Mouse (Mus musculus) urinary bladder, adult 18-20 months (tissue): ENCODE measurements around the gene Cd300c2.
"Not testable (repeated sequence)": the region's sequence is repeated elsewhere in the genome, so short reads cannot be mapped to it uniquely, and the experiment has no call there.

Source experiments
- DNase-seq, 2 experiments: peaks; one replicate each; pipeline ENCODE4 v3.0.0; 2022; ENCODE audit warnings: low spot score in 2 of 2, mixed read lengths in 2 of 2

Cd300c2 gene

GRCm38 (mm10) chr11:115001474-115002040, at the start of gene Cd300c2:
TSS of gene Cd300c2 (minus strand) at chr11:115001880.
- no peak for DNase-seq

GRCm38 (mm10) chr11:115049282-115049895, 47.7 kb upstream of the Cd300c2 start:
- DNase-seq = no peak

- no peak for DNase-seq
Measured at GRCm38 (mm10) chr11:115048259-115048658, 46.6 kb upstream of the Cd300c2 start, which contains the start of gene Cd300ld3. TSS of gene Cd300ld3 (minus strand) at chr11:115048409.

GRCm38 (mm10) chr11:115037669-115038068, 36.0 kb upstream of the Cd300c2 start, which contains the start of gene Cd300ld5:
TSS of gene Cd300ld5 (minus strand) at chr11:115037769.
- DNase-seq = not testable (repeated sequence)

GRCm38 (mm10) chr11:115026912-115027311, 25.2 kb upstream of the Cd300c2 start, which contains the start of gene Cd300ld4:
TSS of gene Cd300ld4 (minus strand) at chr11:115027012.
- DNase-seq = not testable (repeated sequence)

GRCm38 (mm10) chr11:115016093-115016492, 14.4 kb upstream of the Cd300c2 start, which contains the start of gene Cd300ld2:
TSS of gene Cd300ld2 (minus strand) at chr11:115016193.
- DNase-seq = not testable (repeated sequence)

GRCm38 (mm10) chr11:115004070-115004469, 2.4 kb upstream of the Cd300c2 start:
- no peak for DNase-seq

- DNase-seq = no peak
Measured at GRCm38 (mm10) chr11:114989793-114990192, 11.9 kb downstream of the Cd300c2 start, which contains the start of gene Cd300ld. TSS of gene Cd300ld (minus strand) at chr11:114989922.

- no peak for DNase-seq
Measured at GRCm38 (mm10) chr11:114981866-114982265, 19.8 kb downstream of the Cd300c2 start.

GRCm38 (mm10) chr11:114972726-114973125, 29.0 kb downstream of the Cd300c2 start:
- DNase-seq = no peak

GRCm38 (mm10) chr11:114968752-114969207, 32.9 kb downstream of the Cd300c2 start, which contains the start of gene Cd300c:
TSS of gene Cd300c (minus strand) at chr11:114969157.
- no peak for DNase-seq

GRCm38 (mm10) chr11:114965182-114965828, 36.4 kb downstream of the Cd300c2 start:
- DNase-seq = no peak

GRCm38 (mm10) chr11:114960369-114960768, 41.3 kb downstream of the Cd300c2 start:
- DNase-seq = no peak
